Mouse (Mus musculus): ENCODE measurements around the gene Plch2. TPM values are rescaled to one million over a fixed set of nuclear protein-coding genes. Genes with fewer than 3 reads are reported as not detected.

The Plch2 gene
- 0.09 and 0.38 TPM in 2 replicates for polyA plus RNA-seq (2016; fragmentation: Nextera tagmentation; extraction: Ambion mirVana)

DNA sequence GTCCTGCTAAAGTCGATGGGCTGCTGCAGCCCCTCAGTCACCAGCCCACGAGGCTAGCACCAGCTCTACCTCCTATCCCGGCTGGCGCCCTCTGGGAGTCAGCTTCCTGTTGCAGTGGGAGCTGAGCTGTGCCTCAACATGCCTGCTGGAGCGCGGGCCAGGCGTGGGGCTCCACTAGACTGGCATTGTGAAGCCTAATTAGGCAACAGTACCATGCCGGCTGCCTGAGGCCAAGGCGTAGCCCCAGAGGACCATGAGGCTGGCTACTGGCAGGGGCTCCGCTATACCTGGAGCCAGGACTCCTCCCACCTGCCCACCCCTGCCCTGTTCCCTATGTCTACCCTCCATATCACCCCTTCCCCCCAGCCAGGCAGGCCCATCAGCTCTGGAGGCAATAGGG lies at the start of gene Plch2:
Plch2 (minus strand) TSS at position 61 of the 400 bp plus-strand sequence.
- no peaks in the 10 kb centered on the region for H3K36me3 ChIP-seq
- no peak within 1 kb of the TSS for H3K9ac ChIP-seq
- peaks cover 36% of the 10 kb centered on the region for H3K27me3 ChIP-seq (replicated peaks)
- H3K27ac ChIP-seq (ENCODE audit: poor library complexity, severe bottlenecking): no peak within 1 kb of the TSS
- H3K4me1 ChIP-seq (replicated peaks): peaks cover 8% of the 10 kb centered on the region; the same call in 1 of the 2 replicates
- no peak for ATAC-seq (ENCODE audit: insufficient number of reproducible peaks, low FRiP score)
- H3K4me3 ChIP-seq: no peak within 1 kb of the TSS
- 59% methylated on average over 10 of the region's 10 CpGs for WGBS
- no peaks in the 10 kb centered on the region for H3K9me3 ChIP-seq (replicated peaks)
- H3K4me2 ChIP-seq: no peak within 1 kb of the TSS

- WGBS: 50% methylated on average over 4 of the region's 4 CpGs
- no peak overlapping the region for H3K9ac ChIP-seq
- ATAC-seq (ENCODE audit: insufficient number of reproducible peaks, low FRiP score): no peak
Measured at GRCm38 (mm10) chr4:155098572-155098971, 42.0 kb upstream of the Plch2 start.

DNA sequence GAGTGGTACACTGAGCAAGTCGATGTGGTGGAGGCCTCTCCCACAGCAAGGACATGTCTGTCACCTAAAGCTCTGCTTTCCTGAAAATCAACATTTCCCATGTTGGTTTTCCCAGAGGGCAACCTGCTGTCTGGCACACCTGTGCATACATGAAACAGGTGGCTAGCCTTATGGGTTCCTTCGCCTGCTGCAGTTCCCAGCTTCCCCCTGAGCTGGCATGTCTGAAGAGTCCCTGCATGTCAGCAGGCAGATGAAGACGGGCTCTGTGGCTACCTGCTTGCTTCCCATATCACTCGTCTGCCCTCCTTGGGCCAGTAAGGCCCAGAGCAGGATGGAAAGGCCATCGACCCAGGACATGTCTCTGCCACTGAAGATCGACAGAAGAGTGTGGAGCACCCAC lies 40.9 kb upstream of the Plch2 start:
- peaks cover 20% of the 10 kb centered on the region for H3K4me1 ChIP-seq (replicated peaks)
- 79% methylated on average over 6 of the region's 6 CpGs for WGBS

More at GRCm38 (mm10) chr4:155098572-155098971, 42.0 kb upstream of the Plch2 start:
- Histone ChIP-seq H3K4me3 (no peak overlapping the region), H3K4me1 (replicated peaks) (peaks cover 20% of the 10 kb centered on the region), H3K4me2 (no peak overlapping the region), H3K27me3 (replicated peaks) (no peaks in the 10 kb centered on the region), H3K27ac (ENCODE audit: poor library complexity, severe bottlenecking) (no peak overlapping the region), H3K9me3 (replicated peaks) (no peaks in the 10 kb centered on the region), H3K36me3 (no peaks in the 10 kb centered on the region)

GRCm38 (mm10) chr4:155095967-155096366 lies 39.4 kb upstream of the Plch2 start:
- Histone ChIP-seq H3K27ac (ENCODE audit: poor library complexity, severe bottlenecking) (no peak overlapping the region), H3K27me3 (replicated peaks) (no peaks in the 10 kb centered on the region), H3K4me3 (no peak overlapping the region), H3K9ac (no peak overlapping the region), H3K4me2 (no peak overlapping the region), H3K36me3 (0 out of 2 replicates have a peak, but pooled peaks cover 7% of the 10 kb centered on the region), H3K4me1 (replicated peaks) (peaks cover 20% of the 10 kb centered on the region), H3K9me3 (replicated peaks) (no peaks in the 10 kb centered on the region)
- no peak for ATAC-seq (ENCODE audit: insufficient number of reproducible peaks, low FRiP score)
- WGBS: 86% methylated on average over 8 of the region's 8 CpGs

More for the DNA sequence above, 40.9 kb upstream of the Plch2 start:
- Histone ChIP-seq H3K9me3 (replicated peaks) (no peaks in the 10 kb centered on the region), H3K27ac (ENCODE audit: poor library complexity, severe bottlenecking) (no peak overlapping the region), H3K4me2 (no peak overlapping the region), H3K4me3 (no peak overlapping the region), H3K36me3 (0 out of 2 replicates have a peak, but pooled peaks cover 3% of the 10 kb centered on the region), H3K27me3 (replicated peaks) (no peaks in the 10 kb centered on the region), H3K9ac (no peak overlapping the region)
- ATAC-seq (ENCODE audit: insufficient number of reproducible peaks, low FRiP score): no peak

GRCm38 (mm10) chr4:155095238-155095900 lies 38.8 kb upstream of the Plch2 start:
- Histone ChIP-seq H3K4me2 (no peak overlapping the region), H3K9ac (no peak overlapping the region), H3K9me3 (replicated peaks) (no peaks in the 10 kb centered on the region), H3K27ac (ENCODE audit: poor library complexity, severe bottlenecking) (no peak overlapping the region), H3K4me3 (no peak overlapping the region), H3K36me3 (0 out of 2 replicates have a peak, but pooled peaks cover 9% of the 10 kb centered on the region), H3K27me3 (replicated peaks) (no peaks in the 10 kb centered on the region), H3K4me1 (replicated peaks) (peaks cover 20% of the 10 kb centered on the region)
- 37% methylated on average over 8 of the region's 8 CpGs for WGBS
- peak; percentile 40; the same call in 1 of the 2 replicates for ATAC-seq (ENCODE audit: insufficient number of reproducible peaks, low FRiP score)

DNA sequence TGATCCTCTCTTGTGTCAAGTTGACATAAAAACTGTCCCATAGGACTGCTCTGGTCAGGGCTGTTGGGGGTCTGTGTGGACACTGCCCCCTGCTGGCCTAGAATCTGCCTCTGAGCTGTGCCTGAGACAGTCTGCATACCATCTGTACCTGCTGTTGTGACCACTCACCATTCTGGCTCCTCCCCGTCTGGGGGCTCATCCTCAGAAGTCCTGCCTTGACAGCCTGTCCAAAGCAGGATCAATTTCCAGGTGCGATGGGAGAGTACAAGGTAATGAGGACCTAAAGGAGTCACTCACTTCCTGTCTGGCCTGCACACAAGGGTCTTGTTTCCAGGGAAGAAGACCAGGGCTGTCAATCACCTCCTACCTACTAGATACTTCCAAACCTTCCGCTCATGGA lies 38.0 kb upstream of the Plch2 start:
- Histone ChIP-seq H3K9me3 (replicated peaks) (no peaks in the 10 kb centered on the region), H3K27me3 (replicated peaks) (no peaks in the 10 kb centered on the region), H3K9ac (no peak overlapping the region), H3K4me1 (replicated peaks) (peaks cover 20% of the 10 kb centered on the region), H3K4me2 (no peak overlapping the region), H3K27ac (ENCODE audit: poor library complexity, severe bottlenecking) (no peak overlapping the region), H3K36me3 (0 out of 2 replicates have a peak, but pooled peaks cover 9% of the 10 kb centered on the region), H3K4me3 (no peak overlapping the region)
- 64% methylated on average over 3 of the region's 3 CpGs for WGBS
- no peak for ATAC-seq (ENCODE audit: insufficient number of reproducible peaks, low FRiP score)

GRCm38 (mm10) chr4:155093431-155094149 lies 37.0 kb upstream of the Plch2 start:
- no peaks in the 10 kb centered on the region for H3K27me3 ChIP-seq (replicated peaks)
- WGBS: 73% methylated on average over 7 of the region's 7 CpGs
- no peak overlapping the region for H3K4me3 ChIP-seq
- peaks cover 13% of the 10 kb centered on the region; the same call in 1 of the 2 replicates for H3K36me3 ChIP-seq
- no peak overlapping the region for H3K4me2 ChIP-seq
- H3K27ac ChIP-seq (ENCODE audit: poor library complexity, severe bottlenecking): no peak overlapping the region
- no peak for ATAC-seq (ENCODE audit: insufficient number of reproducible peaks, low FRiP score)
- 0 out of 2 replicates have a peak overlapping the region, but pooled peaks have one; percentile 2 for H3K9ac ChIP-seq
- no peaks in the 10 kb centered on the region for H3K9me3 ChIP-seq (replicated peaks)
- peaks cover 13% of the 10 kb centered on the region for H3K4me1 ChIP-seq (replicated peaks)

- H3K36me3 ChIP-seq: peaks cover 13% of the 10 kb centered on the region; the same call in 1 of the 2 replicates
- H3K27me3 ChIP-seq (replicated peaks): no peaks in the 10 kb centered on the region
- no peak overlapping the region for H3K4me3 ChIP-seq
- peaks cover 10% of the 10 kb centered on the region for H3K4me1 ChIP-seq (replicated peaks)
- H3K4me2 ChIP-seq: no peak overlapping the region
- WGBS: 88% methylated on average over 19 of the region's 19 CpGs
- no peak for ATAC-seq (ENCODE audit: insufficient number of reproducible peaks, low FRiP score)
- H3K27ac ChIP-seq (ENCODE audit: poor library complexity, severe bottlenecking): no peak overlapping the region
- no peaks in the 10 kb centered on the region for H3K9me3 ChIP-seq (replicated peaks)
- no peak overlapping the region for H3K9ac ChIP-seq
Measured at GRCm38 (mm10) chr4:155092718-155093430, 36.3 kb upstream of the Plch2 start.

GRCm38 (mm10) chr4:155090688-155091449 lies 34.3 kb upstream of the Plch2 start:
- 89% methylated on average over 13 of the region's 13 CpGs for WGBS

DNA sequence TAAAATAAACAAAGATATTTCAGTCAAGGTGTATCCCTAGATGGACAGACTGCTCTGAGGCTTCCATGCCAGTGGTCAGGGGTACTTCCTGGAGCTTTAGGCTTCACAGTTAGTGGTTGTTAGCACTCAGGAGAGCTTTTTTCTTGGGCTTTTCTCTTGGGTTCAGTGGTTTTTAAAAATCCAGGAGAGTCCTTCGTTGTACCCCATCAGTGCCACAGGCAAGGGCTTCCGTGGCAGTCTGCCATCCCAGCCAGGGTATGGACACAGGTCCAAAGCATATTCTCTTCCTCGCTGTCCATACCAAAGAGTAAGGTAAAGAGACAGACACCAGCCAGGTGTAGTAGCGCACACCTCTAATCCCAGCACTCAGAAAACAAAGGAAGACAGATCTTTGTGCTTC lies 33.6 kb upstream of the Plch2 start:
- ATAC-seq (ENCODE audit: insufficient number of reproducible peaks, low FRiP score): no peak
- Histone ChIP-seq H3K4me2 (no peak overlapping the region), H3K36me3 (peaks cover 13% of the 10 kb centered on the region; the same call in 1 of the 2 replicates), H3K9me3 (replicated peaks) (no peaks in the 10 kb centered on the region), H3K27ac (ENCODE audit: poor library complexity, severe bottlenecking) (no peak overlapping the region), H3K27me3 (replicated peaks) (no peaks in the 10 kb centered on the region), H3K4me3 (no peak overlapping the region), H3K4me1 (replicated peaks) (peaks cover 11% of the 10 kb centered on the region), H3K9ac (no peak overlapping the region)
- 89% methylated on average over 4 of the region's 4 CpGs for whole genome bisulfite sequencing

More at GRCm38 (mm10) chr4:155090688-155091449, 34.3 kb upstream of the Plch2 start:
- Histone ChIP-seq H3K27me3 (replicated peaks) (no peaks in the 10 kb centered on the region), H3K27ac (ENCODE audit: poor library complexity, severe bottlenecking) (no peak overlapping the region), H3K4me2 (no peak overlapping the region), H3K4me3 (no peak overlapping the region), H3K9me3 (replicated peaks) (no peaks in the 10 kb centered on the region), H3K4me1 (replicated peaks) (peaks cover 11% of the 10 kb centered on the region), H3K36me3 (peaks cover 13% of the 10 kb centered on the region; the same call in 1 of the 2 replicates), H3K9ac (no peak overlapping the region)
- no peak for ATAC-seq (ENCODE audit: insufficient number of reproducible peaks, low FRiP score)

All from heart, embryonic 12.5 days (tissue).